Mouse (Mus musculus) midbrain, embryonic 12.5 days (tissue): ENCODE results near the gene Cpeb3. TPM values are rescaled to one million over a fixed set of nuclear protein-coding genes. Genes with fewer than 3 reads are reported as not detected.
A peak's percentile ranks its signal among the peaks of the same experiment; 100 is the strongest.

Experiments used
- ATAC-seq: fragments of 200-750 bp; cut with Nextera tagmentation; 2 replicates; pipeline ENCODE4 v1.8.0; 2017; ENCODE audit warnings: low read depth, moderate TSS enrichment, moderate library complexity; ENCODE audit not compliant: low FRiP score
- H3K27ac ChIP-seq: fragments of 300-500 bp; sonication (generic); replicated peaks from 2 replicates; pipeline ENCODE4 v1.5.1; 2016; ENCODE audit warnings: mild to moderate bottlenecking
- H3K27me3 ChIP-seq: fragments of 300-500 bp; sonication (generic); 2 replicates; pipeline ENCODE4 v1.6.1; 2016; ENCODE audit warnings: mild to moderate bottlenecking
- H3K36me3 ChIP-seq: fragments of 300-500 bp; sonication (generic); 2 replicates; pipeline ENCODE4 v1.6.1; 2016
- H3K4me1 ChIP-seq: fragments of 300-500 bp; sonication (generic); 2 replicates; pipeline ENCODE4 v1.6.1; 2016
- H3K4me2 ChIP-seq: fragments of 300-500 bp; sonication (generic); replicated peaks from 2 replicates; pipeline ENCODE4 v1.6.1; 2016; ENCODE audit warnings: mild to moderate bottlenecking, moderate library complexity
- H3K4me3 ChIP-seq: fragments of 300-500 bp; sonication (generic); 2 replicates; pipeline ENCODE4 v1.5.1; 2016; ENCODE audit warnings: mild to moderate bottlenecking
- H3K9ac ChIP-seq: fragments of 300-500 bp; sonication (generic); replicated peaks from 2 replicates; pipeline ENCODE4 v1.6.1; 2016; ENCODE audit warnings: mild to moderate bottlenecking, moderate library complexity
- H3K9me3 ChIP-seq: fragments of 300-500 bp; sonication (generic); 2 replicates; pipeline ENCODE4 v1.6.1; 2016; ENCODE audit warnings: mild to moderate bottlenecking
- WGBS: fragments of 180-500 bp; shearing (Covaris S2); methylation state at CpG from one replicate; pipeline ENCODE4 v1.1.7; 2016; 5-methylcytosine and 5-hydroxymethylcytosine counted together
- polyA plus RNA-seq: library from polyadenylated mRNA; unstranded; fragments of >200 nt; fragmentation: Nextera tagmentation; extraction: Ambion mirVana; gene quantifications from 2 replicates; pipeline ENCODE4 v1.2.1, GENCODE M21; 2016

Gene Cpeb3
- polyA plus RNA-seq, 1 experiment from 2014 or later, result 6.7 TPM

DNA sequence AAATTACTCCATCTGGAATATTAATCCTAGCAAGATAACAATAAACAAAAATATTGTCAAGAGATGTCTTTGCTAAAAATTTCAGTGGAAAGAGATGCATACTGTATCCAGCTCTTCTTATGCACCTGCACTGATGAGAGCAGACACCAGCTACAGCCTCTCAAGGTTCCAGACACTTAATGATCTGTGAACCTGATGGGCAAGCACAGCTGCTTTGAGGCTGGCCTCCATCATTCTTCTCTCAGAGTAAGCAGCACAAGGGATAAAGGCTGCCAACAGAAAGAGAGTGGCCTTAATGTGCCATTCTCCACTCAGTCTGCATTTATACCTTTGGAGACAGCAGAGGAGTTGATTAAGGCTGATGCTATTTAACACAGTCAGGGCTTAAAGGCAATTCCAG lies 167.5 kb downstream of the Cpeb3 start:
- ATAC-seq, result no peak
- H3K4me2 ChIP-seq, result no peak overlapping the region
- H3K36me3 ChIP-seq, result no peaks in the 10 kb centered on the region

DNA sequence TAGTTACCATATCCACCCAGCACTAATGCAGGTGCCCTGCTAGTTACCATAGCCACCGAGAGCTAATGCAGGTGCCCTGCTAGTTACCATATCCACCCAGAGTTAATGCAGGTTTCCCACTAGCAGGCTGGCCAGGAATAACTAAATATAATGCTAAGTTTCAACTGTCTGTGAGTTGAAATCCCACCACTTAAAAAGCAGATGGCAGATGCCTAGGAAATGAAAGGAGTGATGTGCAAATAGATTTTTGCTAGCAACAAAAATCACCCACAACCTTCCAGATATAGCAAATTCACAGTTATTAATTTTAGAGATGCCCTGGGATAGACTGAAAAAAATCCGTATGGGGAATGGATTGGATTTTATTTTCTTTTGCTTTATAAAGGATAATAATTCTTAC lies 176.0 kb downstream of the Cpeb3 start:
- H3K36me3 ChIP-seq, result no peaks in the 10 kb centered on the region
- no peak overlapping the region for H3K27ac ChIP-seq
- H3K4me2 ChIP-seq, result no peak overlapping the region
- H3K4me1 ChIP-seq, result no peaks in the 10 kb centered on the region
- H3K27me3 ChIP-seq, result no peaks in the 10 kb centered on the region
- no peak for ATAC-seq
- H3K4me3 ChIP-seq, result no peak overlapping the region
- no peaks in the 10 kb centered on the region for H3K9me3 ChIP-seq
- 89% methylated on average over 2 of the region's 2 CpGs for WGBS
- H3K9ac ChIP-seq, result no peak overlapping the region

More for the DNA sequence above, 167.5 kb downstream of the Cpeb3 start:
- Histone ChIP-seq H3K9me3 (no peaks in the 10 kb centered on the region), H3K4me1 (no peaks in the 10 kb centered on the region), H3K4me3 (no peak overlapping the region), H3K9ac (no peak overlapping the region), H3K27ac (no peak overlapping the region), H3K27me3 (no peaks in the 10 kb centered on the region)

DNA sequence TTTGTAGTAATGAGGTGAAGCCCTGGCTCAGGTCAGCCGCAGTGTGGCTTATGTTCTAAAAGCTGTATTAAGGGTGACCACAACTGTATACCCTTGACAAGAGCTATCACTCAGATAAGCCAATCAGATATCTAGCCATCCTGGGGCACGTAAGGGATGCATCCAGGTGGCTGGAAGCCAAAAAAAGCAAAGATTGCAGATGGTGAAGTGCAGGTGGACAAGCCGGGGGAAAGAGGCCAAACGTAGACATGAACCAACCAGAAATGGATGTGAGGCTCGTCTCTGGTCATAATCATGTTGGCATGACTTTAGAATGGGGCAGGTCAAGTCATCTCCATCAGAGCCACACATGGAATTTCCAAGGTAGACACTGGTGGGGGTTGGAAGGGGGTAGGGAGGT lies 177.0 kb downstream of the Cpeb3 start:
- Histone ChIP-seq H3K4me1 (no peaks in the 10 kb centered on the region), H3K9me3 (no peaks in the 10 kb centered on the region), H3K9ac (no peak overlapping the region), H3K4me3 (no peak overlapping the region), H3K4me2 (no peak overlapping the region), H3K27ac (no peak overlapping the region), H3K36me3 (no peaks in the 10 kb centered on the region), H3K27me3 (no peaks in the 10 kb centered on the region)
- ATAC-seq, result no peak
- 90% methylated on average over 5 of the region's 5 CpGs for WGBS

DNA sequence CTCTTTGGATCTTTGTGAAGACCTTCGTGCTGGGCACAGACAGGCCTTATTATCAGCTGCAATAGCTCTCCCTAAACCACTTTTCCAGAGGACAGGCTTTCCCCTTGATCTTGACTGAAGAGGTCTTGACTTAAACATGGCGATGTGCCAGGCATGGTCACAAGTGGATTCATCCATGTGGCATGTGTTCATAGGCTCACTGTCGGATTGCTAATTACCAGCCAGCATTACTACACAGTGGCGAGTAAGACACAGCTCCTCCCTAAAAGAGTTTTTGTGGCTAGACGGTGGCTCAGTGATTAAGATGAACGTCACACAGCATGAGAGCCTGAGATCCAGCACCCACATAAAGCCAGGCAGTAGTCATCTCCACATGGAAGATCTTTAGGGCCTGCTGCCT lies 178.6 kb downstream of the Cpeb3 start:
- 82% methylated on average over 6 of the region's 6 CpGs for WGBS
- no peak for ATAC-seq
- no peaks in the 10 kb centered on the region for H3K36me3 ChIP-seq
- H3K9me3 ChIP-seq, result no peaks in the 10 kb centered on the region
- H3K9ac ChIP-seq, result no peak overlapping the region
- no peaks in the 10 kb centered on the region for H3K27me3 ChIP-seq
- no peak overlapping the region for H3K4me2 ChIP-seq
- H3K27ac ChIP-seq, result no peak overlapping the region
- H3K4me1 ChIP-seq, result no peaks in the 10 kb centered on the region
- no peak overlapping the region for H3K4me3 ChIP-seq

DNA sequence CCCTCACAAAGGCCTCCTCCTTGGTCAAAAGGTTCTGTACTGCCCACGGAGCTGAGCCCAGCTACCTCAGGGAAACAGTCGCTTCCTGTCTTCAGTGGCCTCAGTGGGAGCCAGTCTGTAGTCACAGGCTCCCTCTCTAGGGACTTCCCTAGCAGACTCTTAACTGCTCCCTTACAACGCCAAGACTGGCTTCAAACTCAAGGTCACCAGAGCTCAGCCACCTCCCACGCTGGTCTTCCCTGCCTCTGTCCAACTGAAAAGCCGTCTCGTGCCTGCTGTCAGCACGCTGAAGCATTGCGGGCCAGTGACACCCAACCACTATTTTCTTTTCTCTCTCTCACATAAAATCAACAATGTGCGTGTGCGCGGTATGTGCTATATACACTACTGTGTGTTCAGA lies 182.0 kb downstream of the Cpeb3 start:
- Histone ChIP-seq H3K27me3 (no peaks in the 10 kb centered on the region), H3K4me2 (no peak overlapping the region), H3K27ac (no peak overlapping the region), H3K9me3 (no peaks in the 10 kb centered on the region), H3K36me3 (no peaks in the 10 kb centered on the region), H3K4me1 (peaks cover 3% of the 10 kb centered on the region; the same call in 1 of the 2 replicates), H3K9ac (no peak overlapping the region), H3K4me3 (no peak overlapping the region)
- WGBS, result 87% methylated on average over 11 of the region's 11 CpGs
- no peak for ATAC-seq

DNA sequence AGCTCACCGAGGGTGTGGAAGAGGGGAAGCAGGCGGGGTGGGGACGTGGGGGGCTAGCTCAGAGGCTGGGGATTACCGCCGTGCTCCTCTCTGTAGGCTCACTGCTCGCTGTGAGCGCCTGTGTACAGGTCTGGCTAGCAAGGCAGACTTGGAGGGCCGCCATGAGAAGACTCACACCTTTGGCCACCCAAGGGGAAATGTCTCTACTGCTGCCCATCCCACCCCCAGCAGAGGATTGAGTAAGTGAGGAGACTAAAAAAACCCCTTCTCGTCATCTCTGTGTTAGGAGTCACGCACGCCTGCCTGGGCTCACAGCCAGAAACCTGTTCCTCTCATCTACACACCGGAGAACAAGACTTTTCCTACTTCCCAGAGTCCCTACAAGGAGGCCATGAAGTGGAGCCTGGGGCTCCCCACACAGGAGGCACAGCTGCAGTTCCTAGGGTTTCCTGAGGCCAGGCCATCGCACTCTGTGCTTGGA lies 182.5 kb downstream of the Cpeb3 start:
- H3K4me2 ChIP-seq, result no peak overlapping the region
- WGBS, result 82% methylated on average over 13 of the region's 13 CpGs
- peaks cover 3% of the 10 kb centered on the region; the same call in 1 of the 2 replicates for H3K4me1 ChIP-seq
- H3K9ac ChIP-seq, result no peak overlapping the region
- H3K9me3 ChIP-seq, result no peaks in the 10 kb centered on the region
- H3K27ac ChIP-seq, result no peak overlapping the region
- H3K4me3 ChIP-seq, result no peak overlapping the region
- H3K36me3 ChIP-seq, result no peaks in the 10 kb centered on the region
- ATAC-seq, result no peak
- no peaks in the 10 kb centered on the region for H3K27me3 ChIP-seq

DNA sequence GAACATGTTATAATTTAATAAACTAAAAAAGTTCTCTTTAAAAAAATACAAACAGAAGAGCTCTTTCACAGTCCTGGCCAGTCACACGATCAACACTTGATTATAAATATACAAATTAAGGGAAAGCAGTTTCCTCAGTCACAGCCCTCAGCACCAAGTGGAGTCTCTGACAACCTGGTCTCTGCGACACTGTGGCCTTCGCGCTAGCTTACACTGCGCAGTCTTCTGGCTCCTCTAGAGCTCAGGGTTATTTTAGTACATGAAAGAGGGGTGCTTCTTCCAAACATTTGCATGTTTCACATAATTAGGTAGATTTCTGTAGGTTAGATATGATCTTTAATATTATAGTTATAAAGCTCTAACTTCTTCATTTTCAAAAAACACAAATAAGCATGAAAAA lies 186.3 kb downstream of the Cpeb3 start:
- no peak for ATAC-seq
- Histone ChIP-seq H3K4me2 (no peak overlapping the region), H3K4me3 (no peak overlapping the region), H3K4me1 (peaks cover 9% of the 10 kb centered on the region; the same call in 1 of the 2 replicates), H3K27me3 (no peaks in the 10 kb centered on the region), H3K9me3 (0 out of 2 replicates have a peak, but pooled peaks cover under 1% of the 10 kb centered on the region), H3K36me3 (no peaks in the 10 kb centered on the region), H3K9ac (no peak overlapping the region), H3K27ac (no peak overlapping the region)
- WGBS, result 88% methylated on average over 5 of the region's 5 CpGs

- H3K9ac ChIP-seq, result no peak overlapping the region
- 83% methylated on average over 9 of the region's 11 CpGs for WGBS
- H3K9me3 ChIP-seq, result peaks cover 9% of the 10 kb centered on the region; the same call in 1 of the 2 replicates
- no peak overlapping the region for H3K4me3 ChIP-seq
- no peaks in the 10 kb centered on the region for H3K36me3 ChIP-seq
- H3K4me2 ChIP-seq, result no peak overlapping the region
- no peak overlapping the region for H3K27ac ChIP-seq
- H3K27me3 ChIP-seq, result no peaks in the 10 kb centered on the region
- no peak for ATAC-seq
- peaks cover 9% of the 10 kb centered on the region; the same call in 1 of the 2 replicates for H3K4me1 ChIP-seq
These were observed 187.4 kb downstream of the Cpeb3 start for GRCm38 (mm10) chr19:37020951-37021350.

- Histone ChIP-seq H3K27me3 (no peaks in the 10 kb centered on the region), H3K9me3 (peaks cover 12% of the 10 kb centered on the region; the same call in 1 of the 2 replicates), H3K9ac (no peak overlapping the region), H3K27ac (no peak overlapping the region), H3K36me3 (no peaks in the 10 kb centered on the region), H3K4me3 (no peak overlapping the region), H3K4me2 (no peak overlapping the region), H3K4me1 (peaks cover 9% of the 10 kb centered on the region; the same call in 1 of the 2 replicates)
- ATAC-seq, result no peak
- 67% methylated on average over 5 of the region's 5 CpGs for WGBS
These were observed 187.9 kb downstream of the Cpeb3 start for GRCm38 (mm10) chr19:37020531-37020930.

GRCm38 (mm10) chr19:37018931-37019330 lies 189.5 kb downstream of the Cpeb3 start:
- Histone ChIP-seq H3K4me3 (peak overlapping the region; percentile 39), H3K9me3 (peaks cover 12% of the 10 kb centered on the region; the same call in 1 of the 2 replicates), H3K4me1 (peaks cover 9% of the 10 kb centered on the region; the same call in 1 of the 2 replicates), H3K27ac (no peak overlapping the region), H3K27me3 (no peaks in the 10 kb centered on the region), H3K36me3 (peaks cover 7% of the 10 kb centered on the region), H3K4me2 (peak overlapping the region; percentile 55), H3K9ac (no peak overlapping the region; the same call in 1 of the 2 replicates)
- 49% methylated on average over 5 of the region's 5 CpGs for WGBS
- 0 out of 2 replicates have a peak, but pooled peaks have one; percentile 19 for ATAC-seq

DNA sequence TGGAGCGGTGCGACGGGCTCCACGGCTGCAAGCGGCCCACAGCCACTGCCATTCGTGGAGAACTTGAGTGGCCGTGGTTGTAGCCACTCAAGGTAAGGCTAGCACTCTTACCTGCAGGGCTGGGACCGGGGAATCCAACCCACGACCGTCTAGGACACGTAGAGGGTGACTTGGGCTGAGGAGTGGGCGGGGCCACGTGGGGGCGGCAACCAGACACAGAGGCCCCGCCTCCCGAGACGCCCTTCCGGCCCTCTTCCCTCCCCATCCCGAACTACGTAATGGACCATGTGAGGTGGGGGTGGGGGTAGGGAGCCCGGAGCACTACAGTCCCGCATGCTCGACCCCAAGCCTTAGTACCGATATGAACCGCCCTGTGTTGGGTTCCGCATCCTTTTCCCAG lies 190.0 kb downstream of the Cpeb3 start:
- ATAC-seq, result peak; percentile 94
- Histone ChIP-seq H3K27ac (no peak overlapping the region), H3K27me3 (no peaks in the 10 kb centered on the region), H3K4me2 (peak overlapping the region; percentile 55), H3K36me3 (peaks cover 12% of the 10 kb centered on the region), H3K9ac (no peak overlapping the region; the same call in 1 of the 2 replicates), H3K4me3 (peak overlapping the region; percentile 39), H3K9me3 (peaks cover 12% of the 10 kb centered on the region; the same call in 1 of the 2 replicates), H3K4me1 (peaks cover 9% of the 10 kb centered on the region; the same call in 1 of the 2 replicates)
- 4% methylated on average over 26 of the region's 26 CpGs for WGBS

DNA sequence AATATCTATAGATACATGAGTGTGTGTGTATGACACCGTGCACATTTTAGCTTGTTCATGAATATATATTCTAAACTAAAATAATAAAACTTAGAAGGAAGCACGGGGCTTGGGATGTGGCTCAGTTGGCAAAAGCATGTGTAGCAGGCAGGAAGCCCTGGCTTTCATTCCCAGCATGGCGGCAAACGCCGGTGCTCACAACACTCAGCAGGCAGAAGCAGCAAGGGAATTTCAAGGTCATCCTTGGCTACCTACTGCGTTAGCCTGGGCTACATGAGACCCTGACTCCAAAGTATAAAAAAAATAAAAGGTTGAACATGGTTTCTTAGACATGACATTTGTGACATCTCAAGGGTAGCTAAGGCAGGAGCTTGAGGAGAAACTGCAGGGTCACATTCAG lies 191.5 kb downstream of the Cpeb3 start:
- Histone ChIP-seq H3K27me3 (no peaks in the 10 kb centered on the region), H3K9me3 (peaks cover 12% of the 10 kb centered on the region; the same call in 1 of the 2 replicates), H3K4me2 (no peak overlapping the region), H3K4me3 (no peak overlapping the region), H3K9ac (no peak overlapping the region), H3K4me1 (0 out of 2 replicates have a peak, but pooled peaks cover 6% of the 10 kb centered on the region), H3K27ac (no peak overlapping the region), H3K36me3 (peaks cover 27% of the 10 kb centered on the region)
- no peak for ATAC-seq
- WGBS, result 91% methylated on average over 6 of the region's 6 CpGs
